Mouse (Mus musculus): ENCODE results near the gene Gm10663. TPM values are rescaled to one million over a fixed set of nuclear protein-coding genes. Genes with fewer than 3 reads are reported as not detected.

The Gm10663 gene
- total RNA-seq (2023) = not detected

GRCm38 (mm10) chr8:65074733-65075132, at the start of gene Gm10663:
Gene Gm10663 (plus strand): TSS chr8:65075033.

GRCm38 (mm10) chr8:65037117-65037533, 37.7 kb upstream of the Gm10663 start, which contains the start of gene Apela:
Gene Apela (minus strand): TSS chr8:65037336.

Other genes with a start within 250 kb of the Gm10663 start
- gene Klhl2, start 225.0 kb upstream of the Gm10663 start, total RNA-seq (2023) = 25.5 TPM
- gene Tmem192, start 127.8 kb upstream of the Gm10663 start, total RNA-seq (2023) = 37.4 TPM
- gene Trim75, start 87.2 kb upstream of the Gm10663 start, total RNA-seq (2023) = not detected
- gene Trim61, start 56.5 kb upstream of the Gm10663 start, total RNA-seq (2023) = not detected
- not detected for gene Trim60, start 56.4 kb upstream of the Gm10663 start, total RNA-seq (2023)
- not detected for gene Apela, start 37.7 kb upstream of the Gm10663 start, total RNA-seq (2023)
- gene BC030870, start 54.5 kb downstream of the Gm10663 start, total RNA-seq (2023) = not detected